Mouse (Mus musculus) kidney, postnatal 25 days (tissue): ENCODE results near the gene Lmx1b.

Experiments used
- DNase-seq, 2 experiments: peaks; one replicate each; pipeline ENCODE4 v3.0.0; 2021; ENCODE audit warnings: mixed read lengths in 2 of 2

Gene Lmx1b

DNA sequence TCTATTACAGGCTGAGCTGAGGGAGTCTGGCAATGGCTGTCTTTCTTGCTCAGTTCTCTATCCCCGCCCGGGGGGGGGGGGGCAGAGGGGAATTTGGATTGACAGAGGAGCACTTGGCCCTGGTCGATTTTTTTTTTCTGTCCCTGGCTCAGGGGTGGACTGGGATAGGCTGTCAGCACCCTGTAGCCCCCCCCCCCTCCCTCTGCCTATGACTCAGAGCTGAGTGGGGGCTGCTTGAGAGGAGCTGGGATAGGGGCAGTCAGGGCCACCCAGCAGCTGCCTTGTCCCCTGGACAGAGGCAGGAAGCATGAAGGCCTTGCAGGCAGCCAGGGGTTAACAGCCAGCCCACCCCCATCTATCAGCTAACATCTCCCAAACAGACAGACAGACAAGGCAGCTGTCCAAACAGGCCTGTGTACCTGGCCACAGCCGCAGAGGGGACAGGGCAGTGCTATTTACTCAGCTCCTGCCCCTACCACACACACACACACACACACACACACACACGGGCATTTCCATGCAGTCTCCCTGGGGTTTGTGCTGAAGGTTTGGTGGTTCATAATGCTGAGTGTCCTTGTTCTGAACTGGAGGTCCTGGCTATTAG lies 57.8 kb downstream of the Lmx1b start:
- DNase-seq, result no peak

- no peak for DNase-seq
Observed at GRCm38 (mm10) chr2:33581866-33582265, 58.4 kb downstream of the Lmx1b start.

DNA sequence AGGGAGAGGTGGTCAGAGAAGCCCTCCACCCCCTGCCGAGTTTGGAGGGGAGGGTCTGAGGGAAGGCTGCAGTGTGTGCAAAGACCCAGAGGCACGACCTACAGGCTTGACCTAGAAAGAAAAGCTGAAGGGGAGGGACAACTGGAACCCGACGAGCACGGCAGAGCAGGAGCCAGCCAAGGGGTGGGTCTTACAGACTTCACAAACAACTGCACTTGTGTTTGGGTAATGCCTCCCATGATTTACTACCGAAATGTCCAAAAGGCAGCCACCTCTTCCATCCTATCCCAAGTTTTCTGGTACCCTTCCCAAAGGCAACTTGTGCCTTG lies 58.9 kb downstream of the Lmx1b start:
- DNase-seq, result no peak

GRCm38 (mm10) chr2:33580697-33581448 lies 59.4 kb downstream of the Lmx1b start:
- DNase-seq, result peak in 1 of 2 experiments; percentile 11

DNA sequence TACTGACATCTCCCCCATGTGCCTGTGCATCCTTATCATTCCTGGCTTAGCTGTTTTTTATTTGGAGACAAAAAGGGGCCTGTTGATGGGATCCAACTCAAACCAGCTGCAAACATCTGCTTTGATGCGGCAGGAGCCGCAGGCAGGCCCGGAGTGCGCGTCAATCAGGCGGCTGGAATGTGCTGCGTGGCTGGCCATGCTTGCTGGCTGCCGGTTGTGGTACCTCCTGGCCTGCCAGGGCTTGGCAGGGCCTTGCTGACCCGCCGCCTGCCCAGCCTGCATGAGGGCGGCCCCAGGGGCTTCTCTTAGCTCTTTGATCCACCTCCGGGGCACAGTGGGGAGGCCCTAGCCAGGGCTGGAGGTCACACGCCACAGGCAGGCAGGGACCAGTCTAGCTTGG lies 64.9 kb downstream of the Lmx1b start:
- DNase-seq, result no peak

GRCm38 (mm10) chr2:33573075-33573474 lies 67.2 kb downstream of the Lmx1b start:
- DNase-seq, result no peak

GRCm38 (mm10) chr2:33571219-33571824 lies 69.0 kb downstream of the Lmx1b start:
- no peak for DNase-seq

DNA sequence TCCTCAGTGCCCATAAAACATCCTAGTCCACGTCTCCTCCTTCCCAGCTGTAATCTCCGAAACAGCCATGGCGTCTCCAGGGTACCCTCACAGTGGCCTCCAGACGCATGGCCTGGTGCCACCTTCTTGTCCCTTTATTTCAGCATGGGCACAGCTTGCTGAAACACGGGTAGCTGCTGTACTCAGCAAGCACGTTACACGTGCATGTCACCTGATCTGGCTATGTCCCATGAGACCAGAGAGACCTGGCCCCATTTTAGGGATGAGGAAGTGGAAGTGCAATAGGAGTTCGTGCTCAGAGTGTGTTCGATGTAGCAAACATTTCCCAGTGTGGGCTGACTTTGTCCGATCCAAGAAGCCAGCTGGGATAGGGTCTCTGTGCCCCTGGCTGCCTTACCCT lies 70.6 kb downstream of the Lmx1b start:
- DNase-seq, result no peak

DNA sequence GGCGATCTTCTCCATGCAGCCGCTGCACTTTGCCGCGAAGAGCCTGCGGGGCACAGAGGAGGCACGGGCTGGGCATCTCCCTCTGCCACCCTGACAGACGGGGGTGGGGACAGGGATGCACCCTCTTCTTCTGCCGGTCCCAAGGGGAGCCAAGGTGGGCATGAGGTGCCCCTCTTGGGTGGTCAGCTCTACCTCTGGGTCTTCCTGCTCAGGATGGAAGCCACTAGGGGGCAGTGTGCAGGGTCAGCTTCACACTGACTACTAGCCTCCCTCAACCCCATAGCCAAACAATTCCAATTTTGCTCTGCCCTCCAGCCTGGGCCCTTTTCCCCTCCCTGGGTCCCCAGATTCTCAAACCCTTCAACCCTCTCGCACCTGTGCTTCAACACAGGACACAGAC lies 71.1 kb downstream of the Lmx1b start:
- DNase-seq, result peak in 1 of 2 experiments; percentile 50

DNA sequence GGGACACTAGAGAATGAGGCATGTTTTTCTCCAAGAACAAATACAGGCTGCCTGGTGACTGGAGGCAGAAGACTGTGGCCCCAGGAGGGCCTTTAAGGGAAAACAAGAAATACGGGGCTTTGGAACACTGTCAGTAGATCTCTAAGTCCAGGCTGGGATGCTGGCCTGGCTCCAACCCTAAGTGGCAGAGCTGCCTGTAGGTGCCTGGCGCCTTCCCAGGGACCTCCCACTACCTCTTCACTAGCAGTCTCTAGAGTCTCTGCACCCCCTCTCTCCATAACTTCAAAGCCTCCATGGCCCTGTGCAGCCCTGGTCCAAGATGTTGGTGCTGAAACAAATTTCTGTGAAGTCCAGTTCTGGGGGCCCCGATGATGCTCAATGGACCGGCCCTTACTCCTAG lies 74.4 kb downstream of the Lmx1b start:
- DNase-seq, result no peak

DNA sequence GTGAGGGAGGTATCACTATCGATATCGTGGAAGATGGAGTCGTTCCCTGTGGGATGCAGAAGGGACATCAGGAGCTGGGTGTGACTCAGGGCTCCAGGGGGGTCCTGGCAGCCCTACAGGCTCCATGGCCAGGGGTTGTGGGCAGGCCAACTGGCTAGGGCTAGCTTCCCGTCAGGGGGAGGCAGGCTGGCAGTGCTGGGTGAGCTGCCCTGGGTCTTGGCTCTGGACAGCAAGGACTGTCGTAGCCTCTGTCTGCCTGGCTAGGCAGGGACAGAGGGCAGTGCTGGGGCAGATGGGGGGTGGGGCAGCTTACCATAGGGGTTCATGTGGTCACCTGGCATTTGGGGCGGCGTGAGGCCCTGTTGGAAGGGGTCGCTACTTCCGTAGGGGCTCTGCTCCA lies 75.6 kb downstream of the Lmx1b start:
- DNase-seq, result no peak

DNA sequence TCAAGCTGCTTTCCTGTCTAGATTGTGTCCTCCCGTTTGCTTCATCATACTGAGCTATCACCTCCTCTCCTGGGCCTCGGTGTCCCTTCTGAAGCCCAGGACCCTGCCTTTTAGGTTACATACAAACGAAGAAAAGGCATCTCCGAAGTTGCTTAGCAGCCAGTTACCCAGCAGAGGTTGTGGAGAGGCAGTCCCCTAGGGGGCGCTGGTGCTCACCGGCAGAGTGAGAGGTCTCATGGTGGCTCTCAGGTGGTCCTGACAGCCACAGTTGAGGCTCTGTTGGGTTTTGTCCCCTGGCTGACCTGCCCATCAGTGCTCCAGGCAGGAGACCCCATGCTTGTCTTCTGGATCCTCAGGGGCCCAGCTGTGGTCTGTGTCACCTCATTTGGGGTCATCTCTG lies 80.6 kb downstream of the Lmx1b start:
- DNase-seq, result peak; percentile 45 to 46

DNA sequence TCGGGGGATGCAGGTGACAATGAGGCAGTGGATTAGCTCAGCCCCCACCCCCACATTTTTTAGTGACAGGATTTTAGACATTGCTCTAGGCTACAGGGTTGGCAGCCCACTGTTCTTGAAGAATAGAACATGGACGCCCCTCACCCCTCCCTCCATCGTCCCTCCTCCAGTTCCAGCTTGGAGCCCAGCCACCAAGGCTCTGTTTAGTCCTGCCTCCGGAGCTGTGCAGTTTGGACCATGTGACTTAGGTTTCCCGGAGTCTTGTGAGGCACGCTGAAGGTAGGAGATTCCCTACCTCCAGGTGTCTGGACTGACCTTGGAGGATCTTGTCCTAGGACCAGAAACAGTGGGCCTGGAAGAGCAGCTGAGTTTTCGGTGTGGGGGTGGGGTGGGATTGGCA lies 81.0 kb downstream of the Lmx1b start:
- DNase-seq, result no peak

DNA sequence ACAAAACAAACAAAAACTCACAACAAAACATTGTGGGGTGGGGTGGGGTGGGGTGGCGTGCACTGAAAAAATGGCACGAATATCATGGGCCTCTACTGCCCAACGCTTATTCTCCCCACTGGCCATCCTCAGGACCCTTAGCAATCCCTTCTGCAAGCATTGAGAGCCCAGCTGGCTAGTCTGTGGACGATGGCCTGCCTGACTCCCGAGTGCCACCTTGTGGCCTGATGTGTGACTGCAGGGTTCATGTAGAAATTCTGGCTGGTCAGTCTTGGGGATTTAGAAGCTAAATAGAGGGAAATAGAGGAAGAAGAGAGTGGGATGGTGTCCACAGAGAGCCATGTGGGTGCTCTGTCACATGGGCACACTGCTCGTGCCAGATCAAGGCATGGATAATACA lies 82.1 kb downstream of the Lmx1b start:
- DNase-seq, result peak; percentile 70 to 84

GRCm38 (mm10) chr2:33555573-33555972 lies 84.7 kb downstream of the Lmx1b start:
- DNase-seq, result no peak

DNA sequence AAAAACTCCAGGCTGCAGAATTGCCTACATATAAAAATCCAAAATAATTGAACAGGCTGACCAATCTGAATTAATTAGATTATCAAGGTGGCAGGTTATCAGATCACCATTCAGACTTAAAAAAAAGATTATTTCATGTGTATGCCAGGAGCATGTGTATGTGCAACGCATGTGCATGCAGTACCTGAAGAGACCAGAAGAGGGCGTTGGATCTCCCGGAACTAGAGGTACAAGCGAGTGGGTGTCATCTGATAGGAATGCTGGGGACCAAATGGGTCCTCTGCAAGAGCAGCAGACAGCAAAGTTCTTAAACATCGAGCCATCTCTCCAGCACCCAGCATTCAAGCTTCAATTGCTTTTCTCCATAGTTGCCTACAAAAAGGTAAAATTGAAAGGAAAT lies 87.6 kb downstream of the Lmx1b start:
- DNase-seq, result no peak

- DNase-seq, result no peak
Observed at GRCm38 (mm10) chr2:33547595-33547994, 92.7 kb downstream of the Lmx1b start.

DNA sequence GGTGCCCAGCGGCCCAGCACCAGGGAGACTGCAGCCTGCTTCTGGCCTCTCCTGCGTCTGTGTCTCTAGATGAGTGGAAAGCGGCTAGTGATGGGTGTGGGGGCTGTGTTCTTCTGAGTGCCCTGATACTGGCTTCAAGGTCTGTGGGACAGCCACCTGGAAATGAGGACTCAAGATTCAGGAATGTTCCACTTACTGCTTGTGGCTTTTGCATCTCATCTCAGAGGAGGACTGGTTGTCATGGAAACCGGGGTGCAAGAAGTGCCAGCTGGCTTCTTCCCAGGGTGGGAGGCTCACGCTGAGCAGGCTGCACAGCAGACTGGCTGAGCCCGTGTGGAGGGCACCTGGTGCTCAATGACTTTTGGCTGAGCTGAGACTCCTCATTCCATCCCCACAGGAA lies 93.4 kb downstream of the Lmx1b start:
- peak; percentile 47 to 55 for DNase-seq

DNA sequence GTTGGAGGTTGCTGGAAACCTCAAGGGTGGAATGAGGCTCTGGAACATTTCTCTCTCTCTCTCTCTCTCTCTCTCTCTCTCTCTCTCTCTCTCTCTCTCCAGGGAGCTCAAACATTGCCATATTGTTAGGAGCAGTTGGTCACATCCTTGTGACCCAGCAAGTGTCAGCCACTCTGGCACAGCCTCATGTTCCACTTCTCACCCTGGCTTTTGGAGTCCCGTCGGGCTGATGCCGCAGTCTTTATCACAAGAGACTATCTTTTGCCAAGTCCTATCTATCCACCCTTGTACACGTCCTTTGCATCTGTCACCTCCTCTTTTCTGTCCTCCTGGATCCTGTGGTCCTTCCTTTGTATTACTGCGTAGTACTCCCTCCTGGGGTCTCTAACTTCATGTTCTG lies 94.3 kb downstream of the Lmx1b start:
- DNase-seq, result no peak

DNA sequence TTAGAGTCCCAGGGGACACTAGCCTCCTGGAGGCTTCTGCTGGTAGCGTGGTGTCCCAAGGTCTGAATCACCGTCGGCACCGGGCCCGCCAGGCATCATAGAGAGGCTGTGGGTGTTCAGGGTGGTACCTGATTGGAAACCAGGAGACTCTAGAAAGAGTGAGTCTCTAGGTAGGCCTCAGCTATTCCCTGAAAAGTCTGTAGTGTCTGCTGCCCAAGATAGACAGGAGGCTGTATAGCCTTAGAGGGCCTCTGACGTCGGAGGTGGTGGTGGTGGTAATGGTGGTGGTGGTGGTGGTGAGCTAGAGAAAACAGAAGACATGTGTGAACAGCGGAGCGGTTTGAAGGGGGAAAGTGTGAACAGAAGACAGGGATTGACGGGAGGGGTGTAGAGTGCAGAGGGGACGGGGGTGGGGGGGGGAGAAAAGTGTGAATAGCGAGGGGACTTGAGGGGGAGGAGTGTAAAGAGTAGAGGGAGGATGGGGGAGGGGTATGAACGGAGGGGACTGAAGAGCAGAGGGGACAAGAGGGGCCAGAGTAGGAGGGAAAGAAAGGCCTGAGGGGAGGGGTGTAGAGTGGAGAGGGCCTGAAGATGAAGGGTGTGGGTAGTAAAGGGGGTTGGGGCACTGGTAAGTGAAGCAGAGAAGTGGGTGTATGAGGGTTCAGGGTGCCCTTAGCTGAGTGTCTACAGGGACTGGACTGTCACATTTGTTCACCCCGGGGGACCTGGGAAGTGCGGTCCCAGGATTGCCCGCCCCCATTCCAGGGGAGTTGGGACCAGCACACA lies 95.3 kb downstream of the Lmx1b start:
- no peak for DNase-seq

GRCm38 (mm10) chr2:33544203-33544762 lies 96.0 kb downstream of the Lmx1b start:
- DNase-seq, result peak in 1 of 2 experiments; percentile 55

DNA sequence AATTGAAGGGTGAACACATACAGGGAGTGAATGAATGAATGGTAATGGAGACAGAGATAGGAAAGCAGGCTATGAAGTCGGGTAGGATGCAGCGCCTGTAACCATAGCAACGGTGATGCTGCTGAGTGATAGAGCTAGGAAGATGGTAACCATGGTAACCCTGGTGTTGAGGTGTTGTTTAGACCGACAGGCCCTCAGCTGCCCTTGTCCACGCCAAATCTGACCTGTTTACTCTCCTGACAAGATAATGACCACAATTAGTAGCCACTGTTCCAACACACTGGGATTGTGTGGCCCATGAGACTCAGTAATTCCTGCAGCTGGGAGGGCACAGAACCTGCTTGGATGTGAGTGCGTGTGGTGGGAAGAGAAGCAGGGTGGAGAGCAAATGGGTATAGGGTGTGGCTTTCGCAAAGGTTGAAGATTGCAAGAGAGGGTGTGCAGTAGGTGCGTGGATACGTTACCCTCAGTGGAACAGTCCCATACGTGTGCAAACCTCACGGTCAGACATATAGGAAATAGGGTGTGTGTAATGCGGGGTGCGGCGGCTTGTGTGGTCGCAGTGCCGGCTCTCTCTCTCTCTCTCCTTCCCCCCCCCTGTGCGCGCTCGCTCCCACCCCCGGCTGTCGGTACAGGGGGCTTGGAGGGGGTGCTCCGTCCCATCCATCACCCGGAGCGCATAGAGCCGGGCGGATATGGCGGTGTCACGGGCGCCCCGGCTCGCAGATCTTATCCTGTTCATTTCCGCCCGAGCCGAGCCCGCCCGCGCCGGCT lies 96.7 kb downstream of the Lmx1b start:
- no peak for DNase-seq
